Mouse (Mus musculus): ENCODE data around the gene Fkbp6. TPM values are rescaled to one million over a fixed set of nuclear protein-coding genes. Genes with fewer than 3 reads are reported as not detected.

Gene Fkbp6
- total and polyA plus RNA-seq, 3 experiments, result not detected

DNA sequence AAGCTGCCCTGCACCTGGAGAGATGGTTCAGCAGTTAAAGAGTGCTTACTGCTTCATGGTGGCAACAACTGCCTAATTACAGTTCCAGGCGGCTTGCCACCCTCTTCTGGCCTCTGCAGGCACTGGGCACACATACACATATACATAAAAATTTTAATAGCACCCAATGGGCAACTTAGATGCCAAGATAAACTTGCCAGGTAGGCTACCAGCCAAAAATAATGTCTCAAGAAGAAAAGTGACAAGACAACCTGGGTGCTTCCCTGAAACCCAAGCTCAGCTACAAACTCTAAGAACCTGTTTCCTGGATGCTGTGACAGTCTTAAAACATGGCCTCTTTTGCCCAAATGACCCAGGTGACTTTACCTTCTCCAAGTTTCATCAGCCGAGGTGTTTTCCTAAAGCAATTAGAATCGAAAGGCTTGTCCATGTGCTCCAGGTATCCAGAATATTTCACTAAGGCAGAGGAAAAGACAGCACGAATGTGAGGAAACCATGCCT, 2.3 kb downstream of the Fkbp6 start:
- Histone ChIP-seq H3K4me1 (ENCODE audit: insufficient read depth, low read depth, low read length) (no peaks in the 10 kb centered on the region), H3K36me3 (replicated peaks) (no peaks in the 10 kb centered on the region), H3K4me3 (ENCODE audit: low read depth, low read length) (no peak overlapping the region), H3K27me3 (ENCODE audit: insufficient read depth, low read length) (peaks cover 23% of the 10 kb centered on the region), H3K9me3 (replicated peaks) (no peaks in the 10 kb centered on the region)
- DNase-seq (ENCODE audit: low spot score) (no peak), ATAC-seq (ENCODE audit: extremely low read depth, insufficient number of reproducible peaks, low FRiP score, poor library complexity, severe bottlenecking) (no peak)
- TF ChIP-seq CTCF (IDR thresholded peaks at IDR 0.05; ENCODE audit: low read depth, low read length) (no peak), GATA1 (IDR thresholded peaks at IDR 0.05; ENCODE audit: borderline replicate concordance, low read length) (no peak), GATA2 (IDR thresholded peaks at IDR 0.05; ENCODE audit: borderline replicate concordance, low read depth, low read length) (no peak), POLR2AphosphoS5 (IDR thresholded peaks at IDR 0.05; ENCODE audit: insufficient replicate concordance, low read depth, low read length) (no peak), TAL1 (conservative IDR thresholded peaks at IDR 0.05; ENCODE audit: low read depth, low read length) (no peak)

- ATAC-seq (ENCODE audit: extremely low read depth, insufficient number of reproducible peaks, low FRiP score, poor library complexity, severe bottlenecking) (no peak), DNase-seq (ENCODE audit: low spot score) (no peak)
- no peak overlapping the region for H3K4me3 ChIP-seq (ENCODE audit: low read depth, low read length)
- H3K36me3 ChIP-seq (replicated peaks), result no peaks in the 10 kb centered on the region
- H3K4me1 ChIP-seq (ENCODE audit: insufficient read depth, low read depth, low read length), result no peaks in the 10 kb centered on the region
- H3K9me3 ChIP-seq (replicated peaks), result no peaks in the 10 kb centered on the region
- peaks cover 23% of the 10 kb centered on the region for H3K27me3 ChIP-seq (ENCODE audit: insufficient read depth, low read length)
- TF ChIP-seq GATA2 (IDR thresholded peaks at IDR 0.05; ENCODE audit: borderline replicate concordance, low read depth, low read length) (no peak), POLR2AphosphoS5 (IDR thresholded peaks at IDR 0.05; ENCODE audit: insufficient replicate concordance, low read depth, low read length) (no peak), GATA1 (IDR thresholded peaks at IDR 0.05; ENCODE audit: borderline replicate concordance, low read length) (no peak), TAL1 (conservative IDR thresholded peaks at IDR 0.05; ENCODE audit: low read depth, low read length) (no peak), CTCF (IDR thresholded peaks at IDR 0.05; ENCODE audit: low read depth, low read length) (no peak)
Measured at GRCm38 (mm10) chr5:135346430-135346829, 3.4 kb downstream of the Fkbp6 start.

DNA sequence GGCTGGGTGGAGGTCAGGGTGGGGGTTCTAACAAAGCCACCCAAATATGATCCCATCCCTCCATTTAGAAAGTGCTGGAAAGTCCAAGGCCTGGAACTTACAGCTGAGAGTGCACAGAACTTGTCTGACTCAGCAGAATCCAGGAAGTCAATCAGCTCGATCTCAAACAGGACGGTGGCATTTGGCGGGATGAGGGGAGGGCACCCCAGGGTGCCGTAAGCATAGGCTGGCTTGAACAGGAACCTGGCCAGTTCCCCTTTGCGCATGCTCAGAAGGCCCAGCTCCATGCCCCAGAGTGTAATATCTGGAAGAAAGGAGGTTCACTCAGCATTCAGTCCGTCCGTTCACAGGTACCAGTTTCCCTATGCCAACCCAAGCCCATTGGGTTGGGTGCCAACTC, 3.9 kb downstream of the Fkbp6 start:
- TF ChIP-seq GATA1 (IDR thresholded peaks at IDR 0.05; ENCODE audit: borderline replicate concordance, low read length) (no peak), GATA2 (IDR thresholded peaks at IDR 0.05; ENCODE audit: borderline replicate concordance, low read depth, low read length) (no peak), POLR2AphosphoS5 (IDR thresholded peaks at IDR 0.05; ENCODE audit: insufficient replicate concordance, low read depth, low read length) (no peak), CTCF (IDR thresholded peaks at IDR 0.05; ENCODE audit: low read depth, low read length) (no peak), TAL1 (conservative IDR thresholded peaks at IDR 0.05; ENCODE audit: low read depth, low read length) (no peak)
- no peak for DNase-seq (ENCODE audit: low spot score)
- no peaks in the 10 kb centered on the region for H3K9me3 ChIP-seq (replicated peaks)
- peaks cover 23% of the 10 kb centered on the region for H3K27me3 ChIP-seq (ENCODE audit: insufficient read depth, low read length)
- no peaks in the 10 kb centered on the region for H3K36me3 ChIP-seq (replicated peaks)
- H3K4me1 ChIP-seq (ENCODE audit: insufficient read depth, low read depth, low read length), result no peaks in the 10 kb centered on the region
- H3K4me3 ChIP-seq (ENCODE audit: low read depth, low read length), result no peak overlapping the region
- no peak for ATAC-seq (ENCODE audit: extremely low read depth, insufficient number of reproducible peaks, low FRiP score, poor library complexity, severe bottlenecking)

DNA sequence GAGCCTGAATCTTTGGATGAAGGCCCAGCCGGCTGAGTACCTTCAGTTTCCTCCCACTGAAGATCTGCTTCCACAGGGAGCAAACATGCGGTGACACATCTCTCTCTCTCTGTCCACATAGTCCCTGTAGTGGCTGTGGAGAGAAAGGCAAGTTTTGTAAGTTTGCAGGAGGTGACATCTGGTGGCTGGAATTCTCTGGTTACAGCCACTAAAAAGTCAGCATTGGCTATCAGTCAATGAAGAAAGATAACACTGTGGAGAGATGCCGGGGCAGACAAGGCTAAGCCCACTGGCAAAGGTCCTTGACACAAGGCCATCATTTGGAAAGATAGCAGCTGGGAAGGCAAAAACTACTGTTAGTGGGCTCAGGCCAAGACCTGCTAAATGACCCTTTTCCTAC, 12.3 kb downstream of the Fkbp6 start:
- TF ChIP-seq CTCF (IDR thresholded peaks at IDR 0.05; ENCODE audit: low read depth, low read length) (no peak), POLR2AphosphoS5 (IDR thresholded peaks at IDR 0.05; ENCODE audit: insufficient replicate concordance, low read depth, low read length) (no peak), GATA2 (IDR thresholded peaks at IDR 0.05; ENCODE audit: borderline replicate concordance, low read depth, low read length) (no peak), TAL1 (conservative IDR thresholded peaks at IDR 0.05; ENCODE audit: low read depth, low read length) (no peak), GATA1 (IDR thresholded peaks at IDR 0.05; ENCODE audit: borderline replicate concordance, low read length) (no peak)
- DNase-seq (ENCODE audit: low spot score) (no peak), ATAC-seq (ENCODE audit: extremely low read depth, insufficient number of reproducible peaks, low FRiP score, poor library complexity, severe bottlenecking) (no peak)
- Histone ChIP-seq H3K4me3 (ENCODE audit: low read depth, low read length) (no peak overlapping the region), H3K27me3 (ENCODE audit: insufficient read depth, low read length) (peaks cover 7% of the 10 kb centered on the region; the same call in 1 of the 2 replicates), H3K36me3 (replicated peaks) (no peaks in the 10 kb centered on the region), H3K4me1 (ENCODE audit: insufficient read depth, low read depth, low read length) (no peaks in the 10 kb centered on the region), H3K9me3 (replicated peaks) (no peaks in the 10 kb centered on the region)

GRCm38 (mm10) chr5:135331161-135331560, 18.7 kb downstream of the Fkbp6 start:
- TF ChIP-seq GATA1 (IDR thresholded peaks at IDR 0.05; ENCODE audit: borderline replicate concordance, low read length), result no peak
- no peak for TF ChIP-seq GATA2 (IDR thresholded peaks at IDR 0.05; ENCODE audit: borderline replicate concordance, low read depth, low read length)
- no peak for TF ChIP-seq CTCF (IDR thresholded peaks at IDR 0.05; ENCODE audit: low read depth, low read length)
- TF ChIP-seq TAL1 (conservative IDR thresholded peaks at IDR 0.05; ENCODE audit: low read depth, low read length), result no peak
- no peak for TF ChIP-seq POLR2AphosphoS5 (IDR thresholded peaks at IDR 0.05; ENCODE audit: insufficient replicate concordance, low read depth, low read length)
- H3K36me3 ChIP-seq (replicated peaks), result no peaks in the 10 kb centered on the region
- DNase-seq (ENCODE audit: low spot score), result no peak

GRCm38 (mm10) chr5:135330201-135330600, 19.6 kb downstream of the Fkbp6 start:
- TF ChIP-seq GATA1 (IDR thresholded peaks at IDR 0.05; ENCODE audit: borderline replicate concordance, low read length) (no peak), GATA2 (IDR thresholded peaks at IDR 0.05; ENCODE audit: borderline replicate concordance, low read depth, low read length) (no peak), POLR2AphosphoS5 (IDR thresholded peaks at IDR 0.05; ENCODE audit: insufficient replicate concordance, low read depth, low read length) (no peak), TAL1 (conservative IDR thresholded peaks at IDR 0.05; ENCODE audit: low read depth, low read length) (no peak), CTCF (IDR thresholded peaks at IDR 0.05; ENCODE audit: low read depth, low read length) (no peak)
- Histone ChIP-seq H3K9me3 (replicated peaks) (no peaks in the 10 kb centered on the region), H3K4me1 (ENCODE audit: insufficient read depth, low read depth, low read length) (no peaks in the 10 kb centered on the region), H3K27me3 (ENCODE audit: insufficient read depth, low read length) (peaks cover 15% of the 10 kb centered on the region), H3K4me3 (ENCODE audit: low read depth, low read length) (no peak overlapping the region), H3K36me3 (replicated peaks) (no peaks in the 10 kb centered on the region)
- ATAC-seq (ENCODE audit: extremely low read depth, insufficient number of reproducible peaks, low FRiP score, poor library complexity, severe bottlenecking), result no peak
- no peak for DNase-seq (ENCODE audit: low spot score)

More at GRCm38 (mm10) chr5:135331161-135331560, 18.7 kb downstream of the Fkbp6 start:
- Histone ChIP-seq H3K4me3 (ENCODE audit: low read depth, low read length) (no peak overlapping the region), H3K27me3 (ENCODE audit: insufficient read depth, low read length) (peaks cover 16% of the 10 kb centered on the region), H3K9me3 (replicated peaks) (no peaks in the 10 kb centered on the region), H3K4me1 (ENCODE audit: insufficient read depth, low read depth, low read length) (no peaks in the 10 kb centered on the region)
- no peak for ATAC-seq (ENCODE audit: extremely low read depth, insufficient number of reproducible peaks, low FRiP score, poor library complexity, severe bottlenecking)
